Mouse (Mus musculus): ENCODE measurements around the gene Ccdc24.

Ccdc24 gene

DNA sequence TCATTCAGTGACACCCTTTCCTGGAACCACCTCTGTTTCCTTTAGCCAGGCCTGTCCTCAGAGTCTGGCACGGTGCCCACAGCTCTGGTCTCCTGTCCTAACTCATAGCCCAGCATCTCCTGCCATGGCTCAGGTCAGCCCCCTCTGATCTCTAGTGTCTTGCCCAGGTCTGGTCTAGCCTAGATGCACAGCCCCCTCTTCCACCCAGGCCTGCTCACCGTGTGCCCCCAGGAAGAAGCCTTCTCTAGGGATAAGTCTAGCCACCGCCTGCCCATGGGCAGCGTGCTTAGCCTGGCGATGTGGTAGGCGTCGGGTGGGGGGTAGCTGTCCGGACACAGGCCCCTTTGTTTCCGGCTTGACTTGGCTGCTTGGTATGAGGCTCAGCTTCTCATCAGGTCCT is 17.2 kb downstream of the Ccdc24 start:
- DNase-seq (ENCODE audit: low read depth, low spot score): no peak

DNA sequence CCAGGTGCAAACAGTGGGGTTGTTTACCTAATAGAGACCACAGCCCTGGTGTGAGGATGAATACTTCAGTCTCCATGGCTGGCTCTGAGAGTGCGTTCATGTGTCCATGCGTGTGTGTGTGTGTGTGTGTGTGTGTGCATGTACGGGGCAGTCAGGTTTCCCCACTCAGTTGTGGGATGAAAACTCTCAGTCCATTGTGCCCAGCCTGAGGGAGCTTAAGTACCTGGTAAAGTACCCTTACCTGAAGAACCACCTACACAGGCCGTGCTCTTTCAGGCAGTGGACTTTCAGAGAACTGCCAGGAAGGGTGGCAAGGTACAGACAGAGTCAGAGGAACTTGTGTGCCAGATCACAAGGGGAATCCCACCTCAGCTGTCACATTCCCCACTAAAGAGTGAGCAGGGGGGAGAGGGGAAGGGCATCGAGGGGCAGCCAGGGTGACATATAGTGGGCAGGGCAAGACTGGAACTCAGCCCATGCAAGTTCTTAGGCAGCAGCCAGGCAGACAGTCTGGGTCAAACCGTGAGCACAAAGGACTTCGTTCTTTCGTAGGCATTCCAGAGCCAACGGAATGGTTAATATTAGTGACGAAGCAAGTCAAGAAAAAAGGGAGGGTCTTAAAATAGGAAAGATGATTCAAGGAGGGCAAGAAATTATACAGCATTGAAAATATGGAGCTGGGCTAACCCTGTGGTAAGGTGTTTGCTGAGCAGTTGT is 20.0 kb downstream of the Ccdc24 start:
- no peak for DNase-seq (ENCODE audit: low read depth, low spot score)

DNA sequence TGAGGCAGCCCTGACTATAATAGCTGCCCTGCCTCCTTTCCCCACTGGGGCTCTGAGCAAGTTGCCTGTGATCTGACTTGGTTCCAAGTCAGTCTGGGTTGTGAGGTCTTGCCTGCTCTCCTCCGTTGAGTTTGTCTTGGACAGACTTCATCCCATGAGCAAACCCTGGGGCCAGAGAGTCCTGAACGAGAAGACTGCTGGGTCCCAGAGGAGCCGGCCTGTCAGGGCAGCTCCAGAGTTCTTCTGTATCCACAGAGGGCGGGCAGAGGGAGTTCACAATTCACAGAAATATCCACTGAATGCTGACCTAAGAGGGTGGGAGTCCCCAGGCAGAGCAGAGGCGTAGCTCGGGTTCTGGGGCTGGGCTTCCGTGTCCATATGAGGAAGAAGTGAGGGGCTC is 21.5 kb downstream of the Ccdc24 start:
- no peak for DNase-seq (ENCODE audit: low read depth, low spot score)

DNA sequence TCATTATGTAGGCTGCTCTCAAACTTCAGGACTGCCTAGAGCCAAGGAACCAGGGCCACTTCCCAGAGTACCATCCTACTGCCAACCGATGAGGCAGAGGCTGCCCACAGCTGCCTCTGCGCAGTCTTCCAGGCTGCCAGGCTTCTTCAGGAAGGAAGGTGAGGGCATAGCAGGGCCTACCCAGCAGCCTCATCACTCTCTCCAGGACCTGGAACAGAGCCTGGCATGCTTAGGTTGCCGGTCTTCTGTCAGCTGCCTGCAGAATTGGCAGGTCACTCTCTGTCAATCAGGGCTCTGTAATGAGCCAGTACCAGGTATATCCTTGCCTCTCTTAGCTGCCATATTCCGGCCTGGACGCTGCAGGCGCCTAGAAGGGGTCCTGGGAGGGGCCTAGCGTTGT is 22.2 kb downstream of the Ccdc24 start:
- DNase-seq (ENCODE audit: low read depth, low spot score): no peak

DNA sequence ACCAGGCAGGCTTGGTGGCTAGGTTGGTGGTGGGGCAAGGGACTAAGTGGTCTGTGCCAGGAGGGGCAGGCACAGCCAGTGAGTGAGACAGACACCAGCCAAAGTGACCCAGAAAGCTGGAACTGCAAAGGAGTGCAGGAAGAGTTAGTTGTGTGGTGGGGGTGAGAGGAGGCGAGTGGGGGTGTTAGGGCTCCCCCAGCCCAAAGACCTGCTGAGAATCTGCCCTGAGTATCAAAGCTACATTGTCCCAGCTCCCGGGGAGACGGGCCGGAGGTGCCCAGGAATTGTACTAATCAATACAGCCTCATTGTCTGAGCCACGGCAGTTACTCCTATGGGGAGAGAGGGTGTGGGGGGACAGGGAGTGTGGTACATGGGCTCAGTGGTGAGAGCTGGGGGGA is 22.9 kb downstream of the Ccdc24 start:
- no peak for DNase-seq (ENCODE audit: low read depth, low spot score)

DNA sequence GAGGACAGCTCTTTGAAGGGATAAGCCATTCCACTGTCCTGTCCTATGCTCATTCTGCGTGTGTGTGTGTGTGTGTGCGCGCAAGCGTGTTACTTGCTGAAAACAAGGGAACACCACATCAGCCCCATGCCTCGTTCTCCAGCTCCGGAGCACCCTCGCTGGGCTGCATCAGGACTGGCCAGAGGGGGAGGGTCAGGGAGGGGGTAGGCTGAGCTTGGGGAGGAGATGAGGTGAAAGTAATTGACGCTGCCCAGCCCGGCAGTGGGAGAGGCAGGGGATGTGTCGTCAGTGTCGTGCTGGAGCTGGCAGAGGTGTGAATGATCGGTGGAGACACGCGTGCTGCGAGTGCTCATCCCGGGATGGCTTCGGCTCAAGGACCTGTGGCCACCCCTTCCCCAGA is 23.3 kb downstream of the Ccdc24 start:
- no peak for DNase-seq (ENCODE audit: low read depth, low spot score)

DNA sequence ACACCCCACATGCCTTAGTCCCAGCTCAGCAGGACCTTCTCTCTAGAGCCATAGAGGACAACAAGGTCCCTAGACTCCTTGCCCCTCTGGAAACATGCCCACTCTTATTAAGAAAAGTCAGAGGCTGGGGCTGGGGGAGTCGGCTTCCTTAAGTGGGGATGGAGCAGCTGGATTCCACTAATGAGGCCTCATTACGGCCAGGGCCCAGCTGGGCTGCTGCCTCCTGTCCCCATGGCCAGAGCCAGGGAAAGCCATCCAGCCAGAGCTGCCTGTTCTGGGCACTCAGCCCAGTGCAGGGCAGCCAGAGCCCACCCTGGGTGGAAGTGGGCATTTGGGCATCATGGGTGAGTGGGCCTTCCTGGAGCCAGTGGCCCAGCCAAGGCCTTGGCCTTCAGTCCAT is 25.3 kb downstream of the Ccdc24 start:
- no peak for DNase-seq (ENCODE audit: low read depth, low spot score)

DNA sequence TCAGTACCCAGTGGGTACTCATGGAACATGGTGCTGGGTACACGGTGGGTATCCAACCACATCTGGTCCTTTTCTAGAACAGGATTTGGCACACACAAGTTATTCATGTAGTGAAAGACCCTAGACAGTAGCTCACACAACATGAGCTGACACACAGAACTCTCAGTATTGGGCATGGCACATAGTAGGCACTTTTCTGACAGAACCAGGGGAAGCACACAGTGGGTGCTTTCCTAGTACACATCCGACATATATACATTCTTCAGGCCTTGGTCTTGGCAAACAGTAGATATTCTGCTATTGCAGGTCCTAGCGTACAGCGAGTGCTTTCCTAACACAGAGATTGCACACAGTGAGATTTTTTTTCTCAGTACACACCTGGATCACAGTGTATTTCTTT is 26.1 kb downstream of the Ccdc24 start:
- no peak for DNase-seq (ENCODE audit: low read depth, low spot score)

DNA sequence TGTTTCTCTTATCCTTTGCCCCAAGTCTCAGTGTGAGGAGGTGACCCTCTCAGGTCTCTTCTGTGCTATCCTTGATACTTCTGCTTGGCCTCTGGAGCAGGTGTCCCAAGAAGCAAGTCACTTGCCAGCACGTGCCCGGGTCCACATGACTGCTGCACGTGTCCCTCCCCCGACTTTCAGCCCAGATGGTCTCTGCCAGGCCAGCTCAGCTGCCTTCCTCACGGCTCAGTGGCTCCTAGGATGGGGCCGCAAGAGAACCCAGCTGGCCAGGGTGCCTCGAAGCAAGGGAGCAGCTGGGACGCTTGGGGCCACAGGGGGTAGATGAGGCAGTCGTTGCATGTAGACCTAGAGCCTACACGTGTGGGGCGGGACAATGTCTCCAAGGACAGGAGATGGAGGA is 27.0 kb downstream of the Ccdc24 start:
- no peak for DNase-seq (ENCODE audit: low read depth, low spot score)

DNA sequence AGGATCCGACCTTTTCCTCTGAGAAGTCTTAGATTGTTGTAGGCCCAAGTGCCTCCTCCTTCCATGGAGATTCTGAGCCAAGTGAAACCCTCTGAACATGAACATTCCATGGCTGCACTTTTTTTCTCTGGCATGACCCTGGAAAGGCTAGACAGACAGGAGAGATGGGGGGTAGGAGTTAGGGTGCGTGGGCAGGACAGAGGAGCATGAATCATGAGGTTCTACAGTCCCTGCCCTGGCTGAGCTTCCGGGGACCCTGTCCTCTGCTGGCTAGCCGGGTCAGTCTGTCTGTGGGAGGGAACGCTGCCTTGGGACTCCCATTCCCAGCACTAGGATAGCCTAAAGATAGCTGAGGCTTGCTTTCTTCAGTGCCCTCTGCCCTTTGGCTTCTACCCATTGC is 27.9 kb downstream of the Ccdc24 start:
- no peak for DNase-seq (ENCODE audit: low read depth, low spot score)

DNA sequence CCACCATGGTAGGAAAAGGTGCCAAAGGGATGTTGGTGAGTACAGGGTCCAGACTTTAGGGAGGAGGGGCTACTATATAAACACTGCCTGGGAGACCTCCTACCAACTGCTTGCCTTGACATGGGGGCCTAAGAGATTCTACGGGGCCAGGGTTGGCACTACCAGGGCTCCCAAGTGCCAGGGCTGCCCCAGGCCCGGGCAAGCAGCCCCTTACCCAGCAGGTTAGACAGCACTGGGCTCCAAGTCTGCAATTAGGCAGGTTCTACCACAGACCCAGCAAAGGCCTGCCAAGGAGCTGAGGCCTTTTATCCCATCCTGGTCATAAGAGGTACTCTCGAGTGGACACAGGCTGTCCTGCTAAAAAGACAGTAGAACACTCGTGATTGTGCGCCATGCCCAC is 29.3 kb downstream of the Ccdc24 start:
- DNase-seq (ENCODE audit: low read depth, low spot score): no peak

DNA sequence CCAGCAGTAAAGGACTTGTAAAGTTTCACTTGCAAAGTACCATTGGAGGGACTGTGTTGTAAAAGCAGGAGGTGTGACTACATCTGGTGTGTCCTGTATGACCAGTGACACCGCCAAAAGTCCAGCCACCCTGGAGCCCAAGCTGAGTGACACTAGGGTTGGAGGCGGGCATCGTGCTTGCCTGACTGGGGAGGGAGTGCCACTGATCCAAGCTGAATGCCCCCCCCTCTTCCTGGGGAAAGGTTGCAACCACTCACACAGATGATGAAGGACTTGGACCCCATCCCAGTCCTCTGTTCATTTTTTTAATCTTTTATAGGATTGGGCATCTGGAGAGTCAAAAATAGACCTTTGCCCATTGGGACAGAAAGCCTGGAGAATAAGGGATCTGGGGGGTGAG is 30.8 kb downstream of the Ccdc24 start:
- DNase-seq (ENCODE audit: low read depth, low spot score): no peak

DNA sequence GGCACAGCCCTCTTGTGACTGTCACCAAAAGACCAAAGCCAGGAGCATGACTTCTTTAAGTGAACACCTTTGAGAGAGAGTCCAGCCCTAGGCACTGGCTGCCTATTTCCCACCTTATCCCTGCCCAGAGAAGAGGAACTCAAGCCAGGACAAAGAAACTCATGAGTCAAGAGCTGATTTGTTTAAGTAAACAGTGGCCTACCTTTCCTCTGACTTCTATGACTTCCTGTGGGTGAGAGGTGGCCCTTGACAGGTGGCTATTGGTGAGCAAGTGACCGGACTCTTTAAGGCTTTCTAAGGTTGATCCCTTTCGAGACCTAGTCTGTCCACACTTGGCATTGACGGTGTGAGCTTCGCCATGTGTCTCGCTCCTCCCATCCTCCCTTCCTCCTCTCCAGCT is 31.5 kb downstream of the Ccdc24 start:
- DNase-seq (ENCODE audit: low read depth, low spot score): no peak

DNA sequence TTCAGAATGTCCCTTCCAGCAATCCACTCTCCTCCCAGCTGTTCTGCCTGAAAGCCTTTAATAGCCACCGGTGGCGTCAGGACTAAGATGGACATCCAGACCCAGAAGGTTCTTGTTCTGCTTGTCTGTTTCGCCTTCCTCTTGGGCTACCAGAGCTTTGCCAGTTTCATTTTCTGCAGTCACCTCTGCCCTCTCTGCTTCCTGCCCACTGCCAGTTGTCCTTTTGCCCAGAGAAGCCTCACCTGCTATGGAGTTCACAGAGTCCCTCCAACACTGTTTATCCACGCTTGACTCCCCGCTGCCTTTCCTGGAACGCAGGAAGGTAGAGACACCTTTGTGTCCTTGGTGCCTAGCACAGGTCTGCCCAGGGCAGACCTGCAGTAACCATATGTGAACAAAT is 33.0 kb downstream of the Ccdc24 start:
- no peak for DNase-seq (ENCODE audit: low read depth, low spot score)

DNA sequence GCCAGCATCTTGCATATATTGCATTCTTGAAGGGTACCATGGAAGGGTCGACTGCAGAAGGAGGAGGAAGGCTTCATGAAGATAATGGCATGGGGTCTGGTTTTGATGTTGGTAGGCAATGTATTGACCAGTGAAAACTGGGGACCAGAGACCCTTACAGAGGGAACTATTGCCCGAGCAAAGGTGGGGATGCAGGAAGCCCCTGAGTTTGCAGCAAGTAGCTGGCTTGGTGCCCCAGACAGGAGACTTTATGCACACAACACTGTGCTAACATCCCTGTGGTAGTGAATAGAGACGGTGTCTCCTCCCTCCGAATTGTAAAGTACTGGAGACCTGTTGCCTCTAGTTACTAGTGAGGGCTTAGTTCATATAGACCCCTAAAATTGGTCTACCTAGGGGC is 35.1 kb downstream of the Ccdc24 start:
- no peak for DNase-seq (ENCODE audit: low read depth, low spot score)

DNA sequence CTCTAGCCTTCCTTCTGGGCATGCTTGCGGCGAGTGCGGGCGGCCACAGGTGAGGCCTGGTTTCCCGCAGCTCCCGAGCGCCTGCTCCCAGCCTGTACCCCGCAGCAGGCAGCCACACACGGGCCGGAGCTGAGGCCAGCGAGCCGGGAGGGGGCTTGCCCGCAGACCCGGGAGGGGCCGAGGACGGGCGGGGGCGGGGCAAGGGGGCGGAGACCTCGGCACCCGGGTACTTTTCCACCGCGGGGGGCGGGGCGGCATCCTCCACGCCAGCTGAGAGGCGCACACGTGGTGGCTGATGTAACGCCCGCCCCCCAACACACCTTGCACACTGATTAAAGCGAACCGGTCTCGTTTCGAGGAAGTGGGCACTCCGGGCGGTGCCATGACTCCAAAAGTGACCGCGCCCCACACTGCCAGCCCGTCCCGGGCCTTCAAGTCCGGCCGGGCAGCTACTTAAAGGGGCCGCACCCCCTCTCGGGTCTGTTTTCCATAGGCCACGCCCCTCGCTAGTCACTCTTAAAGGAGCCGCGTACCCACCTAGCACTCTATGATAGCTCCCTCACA is 36.1 kb downstream of the Ccdc24 start:
- peak; percentile 76 for DNase-seq (ENCODE audit: low read depth, low spot score)

DNA sequence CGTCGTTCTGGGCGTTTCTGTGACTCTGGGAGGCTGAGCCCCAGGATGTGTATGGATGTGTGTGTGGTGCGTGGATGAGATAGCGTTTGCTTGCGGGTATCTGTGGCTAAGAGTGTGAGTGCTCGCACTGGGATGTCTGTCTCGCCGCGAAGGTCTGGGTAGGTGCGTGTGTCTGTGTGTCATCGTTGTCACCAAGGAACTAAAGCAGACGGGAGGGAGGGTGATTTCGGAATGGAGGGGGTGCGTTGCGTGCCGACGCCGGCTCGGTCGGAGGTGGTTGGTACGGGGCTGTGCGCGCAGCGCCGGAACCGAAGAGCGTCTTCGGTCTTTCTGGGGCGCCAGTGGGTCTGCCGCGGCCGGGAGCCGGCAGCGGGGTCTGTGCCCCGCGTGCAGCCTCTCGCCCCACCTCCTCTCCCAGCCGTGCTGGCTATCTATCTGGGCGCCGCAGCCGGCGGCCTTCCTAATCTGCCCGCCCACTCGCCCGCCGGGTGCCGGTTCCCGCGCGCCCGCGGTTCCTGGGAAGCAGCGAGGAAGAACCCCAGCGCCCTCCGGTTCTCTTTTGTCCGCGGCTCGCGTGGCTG is 36.7 kb downstream of the Ccdc24 start:
- no peak for DNase-seq (ENCODE audit: low read depth, low spot score)

DNA sequence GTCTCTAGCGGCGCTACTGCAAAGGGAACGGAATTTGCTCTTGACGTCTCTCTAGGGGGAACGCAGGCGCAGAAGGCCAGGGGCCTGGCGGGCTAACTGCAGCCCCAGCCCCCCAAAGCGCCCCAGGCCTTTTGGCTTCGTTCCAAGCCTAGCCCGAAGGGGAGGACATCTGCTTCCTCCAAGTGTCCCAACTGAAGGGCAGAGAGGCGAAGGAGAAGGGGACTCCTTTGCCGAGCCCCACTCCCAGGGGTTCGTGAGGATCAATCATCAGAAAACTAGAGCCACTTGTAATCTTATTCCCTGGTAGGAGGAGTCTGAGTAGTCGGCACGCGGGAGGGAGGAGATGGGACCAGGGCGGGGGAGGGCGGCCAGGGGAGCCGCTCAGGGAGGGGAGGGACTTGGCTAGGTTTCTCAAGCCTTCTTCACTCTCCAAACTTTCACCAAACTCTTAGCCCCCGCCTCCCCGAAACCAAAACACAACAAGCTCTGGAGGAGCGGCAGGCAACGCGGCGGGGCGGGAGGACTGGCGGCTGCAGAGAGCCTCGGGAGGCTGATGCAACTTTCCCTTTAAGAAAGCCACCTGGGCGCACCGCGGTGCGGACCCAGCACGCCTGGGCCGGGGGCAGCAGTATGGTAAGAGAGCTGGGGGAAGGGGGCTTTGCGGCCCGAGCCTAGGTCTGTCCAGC is 37.4 kb downstream of the Ccdc24 start:
- DNase-seq (ENCODE audit: low read depth, low spot score): no peak

DNA sequence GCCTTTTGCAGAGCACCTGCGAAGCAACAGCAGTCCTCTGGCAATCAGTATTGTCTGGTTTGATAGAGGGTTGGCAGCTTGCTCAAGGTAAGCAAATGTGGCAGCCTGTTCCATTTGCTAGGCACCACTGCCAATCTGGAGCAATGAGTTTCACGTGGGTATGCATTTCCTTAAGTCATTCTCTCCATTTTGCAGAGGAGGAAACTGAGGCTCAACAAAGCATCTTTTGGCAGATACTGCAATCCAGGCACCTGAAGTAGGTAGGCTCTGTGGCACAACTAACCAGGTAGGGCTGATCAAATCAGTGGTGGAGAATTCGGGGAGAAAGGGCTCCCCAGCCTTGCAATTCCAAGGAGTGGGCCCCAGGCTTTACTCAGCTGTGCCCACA is 37.9 kb downstream of the Ccdc24 start, which contains the start of gene Slc6a9:
Gene Slc6a9 (plus strand): TSS at position 50 of the 388 bp plus-strand sequence.
- no peak for DNase-seq (ENCODE audit: low read depth, low spot score)

DNA sequence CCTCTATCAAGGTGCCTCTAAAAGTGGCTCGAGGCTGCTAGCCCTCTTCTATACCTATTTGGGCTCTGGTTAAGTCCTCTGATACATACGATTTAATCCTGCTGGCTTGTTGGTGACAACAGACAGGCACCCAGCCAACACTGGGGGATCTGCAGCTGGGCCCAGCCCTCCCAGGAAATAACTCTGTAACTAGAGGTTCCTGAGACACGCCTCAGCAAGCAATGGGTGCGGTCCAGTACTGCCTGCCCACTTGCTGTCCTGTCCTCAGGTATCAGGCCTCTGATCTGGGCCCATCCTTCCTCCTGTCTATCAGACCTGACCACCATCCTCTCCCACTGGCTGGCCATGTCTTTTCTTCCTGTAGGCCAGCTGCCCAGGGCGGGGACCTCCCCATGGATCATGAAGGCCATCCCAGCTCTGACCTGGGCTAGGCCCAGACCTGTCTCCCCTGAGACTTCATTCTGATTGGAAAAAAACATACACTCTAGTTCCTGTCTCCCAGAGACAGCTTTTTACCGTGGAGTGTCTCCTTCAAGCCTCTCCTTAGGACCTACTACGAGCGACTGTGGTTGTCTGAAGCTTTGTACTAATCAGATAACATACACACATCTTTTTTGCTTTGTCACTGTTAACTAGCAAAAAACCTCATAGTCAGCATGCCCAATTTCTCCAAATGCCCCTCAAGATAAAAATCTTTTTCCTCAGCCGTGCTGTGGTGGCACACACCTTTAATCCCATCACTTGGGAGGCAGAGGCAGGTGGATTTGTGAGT is 40.3 kb downstream of the Ccdc24 start:
- DNase-seq (ENCODE audit: low read depth, low spot score): no peak

DNA sequence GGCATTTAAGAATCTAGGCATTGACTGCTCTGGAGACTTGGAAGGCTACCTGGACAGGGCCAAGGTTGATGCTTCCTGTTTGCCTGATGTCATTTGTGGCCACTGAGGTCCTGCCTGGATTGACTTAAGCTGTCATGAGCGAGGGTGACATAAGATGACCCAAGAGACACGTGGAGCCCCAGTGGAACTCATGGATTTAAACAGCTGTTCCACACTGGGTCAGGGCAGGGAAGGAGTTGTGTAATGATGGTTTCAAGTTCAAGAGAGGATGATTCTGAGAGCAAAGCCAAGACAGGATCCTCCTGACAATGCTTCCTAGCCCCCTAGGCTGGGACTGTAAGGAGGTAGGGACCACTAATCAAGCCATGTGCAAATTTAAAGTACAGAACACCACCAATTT is 40.9 kb downstream of the Ccdc24 start:
- DNase-seq (ENCODE audit: low read depth, low spot score): no peak

DNA sequence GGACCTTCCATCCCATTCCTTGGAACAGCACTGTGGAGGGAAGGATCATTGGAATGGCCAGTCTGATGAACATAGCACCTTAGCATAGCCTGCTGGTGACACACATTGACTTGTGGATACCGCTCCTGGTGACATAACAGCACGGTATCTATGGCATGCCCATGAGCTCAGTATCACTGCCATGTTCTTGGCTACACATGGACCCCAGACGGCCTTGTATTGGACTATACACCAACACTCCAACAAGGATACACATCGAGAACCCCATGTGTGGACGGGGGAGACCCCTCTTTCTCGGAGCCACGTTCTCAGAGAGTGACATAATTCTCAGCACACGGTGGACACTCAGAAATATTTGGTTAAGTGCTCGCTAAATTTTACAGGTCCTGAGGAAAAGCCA is 41.6 kb downstream of the Ccdc24 start:
- DNase-seq (ENCODE audit: low read depth, low spot score): no peak

Data from retina, adult 2 months (tissue).